ENCODE assay signal across 33 mouse cellular contexts in genomic region chr8:111681153-111681552, GRCm38 (mm10). TPM values are rescaled to one million over a fixed set of nuclear protein-coding genes. Genes with fewer than 3 reads are reported as not detected.
A peak's percentile ranks its signal among the peaks of the same experiment; 100 is the strongest.
DNase-seq lines count a peak whose midpoint lies in the region; ATAC-seq and TF ChIP-seq lines count a peak whose summit lies in the region.
"Had no signal": no experiment of that assay in that cellular context is flagged by ENCODE, and none has a peak within 500 bp of the region (broad histone marks: within the 10 kb centered on the region; RNA-seq: fewer than 3 reads in every experiment).

No protein-coding gene starts in this region.

- no peaks in the 10 kb centered on the region for H3K4me1 ChIP-seq in hindbrain, embryonic 12.5 days
- 0 out of 2 replicates have a peak, but pooled peaks cover 3% of the 10 kb centered on the region for H3K4me1 ChIP-seq in hindbrain, embryonic 10.5 days (replicated peaks)
- H3K4me1 ChIP-seq in neural tube, embryonic 11.5 days (ENCODE audit: control insufficient read depth, insufficient read depth, low read length), result no peaks in the 10 kb centered on the region
- H3K4me1 ChIP-seq in hindbrain, postnatal 0 days (ENCODE audit: insufficient read depth, low read length), result no peaks in the 10 kb centered on the region
- H3K4me1 ChIP-seq: forebrain, embryonic 13.5 days; midbrain, embryonic 12.5 days; neural tube, embryonic 12.5 days had no signal

- no peak overlapping the region for H3K27ac ChIP-seq in hindbrain, embryonic 12.5 days
- no peak overlapping the region for H3K27ac ChIP-seq in hindbrain, embryonic 10.5 days
- H3K27ac ChIP-seq in neural tube, embryonic 11.5 days (ENCODE audit: low read depth, low read length), result no peak overlapping the region
- H3K27ac ChIP-seq in hindbrain, postnatal 0 days, result no peak overlapping the region
- H3K27ac ChIP-seq: forebrain, embryonic 13.5 days; heart, embryonic 10.5 days; liver, embryonic 14.5 days; midbrain, embryonic 12.5 days; neural tube, embryonic 12.5 days had no signal

- no peaks in the 10 kb centered on the region for H3K27me3 ChIP-seq in hindbrain, embryonic 12.5 days
- H3K27me3 ChIP-seq in hindbrain, embryonic 10.5 days (ENCODE audit: insufficient read depth, poor library complexity, severe bottlenecking), result no peaks in the 10 kb centered on the region
- H3K27me3 ChIP-seq in neural tube, embryonic 11.5 days (ENCODE audit: control insufficient read depth, insufficient read depth, low read length), result no peaks in the 10 kb centered on the region
- no peaks in the 10 kb centered on the region for H3K27me3 ChIP-seq in hindbrain, postnatal 0 days (ENCODE audit: insufficient read depth, low read length)
- H3K27me3 ChIP-seq: forebrain, embryonic 13.5 days; midbrain, embryonic 12.5 days; neural tube, embryonic 12.5 days had no signal

- no peak overlapping the region for H3K9ac ChIP-seq in hindbrain, embryonic 12.5 days
- H3K9ac ChIP-seq in neural tube, embryonic 11.5 days (ENCODE audit: low read length), result no peak overlapping the region
- H3K9ac ChIP-seq in hindbrain, postnatal 0 days (replicated peaks; ENCODE audit: low read length), result no peak overlapping the region
- H3K9ac ChIP-seq: forebrain, embryonic 13.5 days; liver, embryonic 14.5 days; midbrain, embryonic 12.5 days; neural tube, embryonic 12.5 days had no signal

- H3K4me2 ChIP-seq in hindbrain, embryonic 12.5 days (replicated peaks), result no peak overlapping the region
- H3K4me2 ChIP-seq in neural tube, embryonic 11.5 days (ENCODE audit: low read depth), result no peak overlapping the region
- no peak overlapping the region for H3K4me2 ChIP-seq in hindbrain, postnatal 0 days (ENCODE audit: low read depth, low read length)
- H3K4me2 ChIP-seq: forebrain, embryonic 13.5 days; midbrain, embryonic 12.5 days had no signal

- no peak for DNase-seq in hindbrain, embryonic 10.5 days (ENCODE audit: low spot score)
- DNase-seq in neural tube, embryonic 11.5 days (ENCODE audit: low spot score), result peak; percentile 15
- DNase-seq in neural tube, embryonic 10.5 days (ENCODE audit: extremely low spot score, low spot score), result no peak
- peak; percentile 64 for DNase-seq in hindbrain, postnatal 0 days (ENCODE audit: low spot score)
- no peak for DNase-seq in adrenal gland, postnatal 10 days
- DNase-seq: adrenal gland, postnatal 25 days; cerebellum, adult 8-10 months; cerebellum, postnatal 36 days; gastrocnemius, postnatal 25 days; heart, adult 11 months; heart, postnatal 36 days; kidney, postnatal 25 days; liver; lung, adult 2 months; right cerebral cortex, postnatal 4 days; thymus, adult 2 months; thymus, postnatal 36 days had no signal

- H3K36me3 ChIP-seq in hindbrain, embryonic 12.5 days, result no peaks in the 10 kb centered on the region
- H3K36me3 ChIP-seq in hindbrain, embryonic 10.5 days, result no peaks in the 10 kb centered on the region
- no peaks in the 10 kb centered on the region for H3K36me3 ChIP-seq in neural tube, embryonic 11.5 days (ENCODE audit: control insufficient read depth, insufficient read depth, low read length)
- no peaks in the 10 kb centered on the region for H3K36me3 ChIP-seq in hindbrain, postnatal 0 days (ENCODE audit: insufficient read depth, low read length)
- H3K36me3 ChIP-seq: heart, embryonic 10.5 days; midbrain, embryonic 12.5 days; neural tube, embryonic 12.5 days had no signal

- 64% methylated on average over 11 of the region's 11 CpGs for WGBS in hindbrain, embryonic 12.5 days
- 76% methylated on average over 11 of the region's 11 CpGs for WGBS in hindbrain, embryonic 10.5 days
- 79% methylated on average over 11 of the region's 11 CpGs for WGBS in neural tube, embryonic 11.5 days
- WGBS in hindbrain, postnatal 0 days, result 46% methylated on average over 11 of the region's 11 CpGs

- peak; percentile 35; the same call in 1 of the 2 replicates for ATAC-seq in hindbrain, embryonic 12.5 days (ENCODE audit: low FRiP score)
- ATAC-seq in neural tube, embryonic 11.5 days (ENCODE audit: insufficient read depth, low FRiP score, low TSS enrichment), result no peak
- 0 out of 2 replicates have a peak, but pooled peaks have one; percentile 31 for ATAC-seq in hindbrain, postnatal 0 days
- ATAC-seq in monocyte, adult 5-6 weeks (replicated peaks; ENCODE audit: insufficient number of reproducible peaks, low FRiP score, low TSS enrichment, poor library complexity, severe bottlenecking), result no peak
- ATAC-seq: forebrain, embryonic 13.5 days; intestine, postnatal 0 days had no signal

- H3K4me3 ChIP-seq in hindbrain, embryonic 12.5 days, result no peak overlapping the region
- H3K4me3 ChIP-seq in hindbrain, embryonic 10.5 days, result no peak overlapping the region
- H3K4me3 ChIP-seq in neural tube, embryonic 11.5 days (ENCODE audit: low read depth, low read length), result no peak overlapping the region
- H3K4me3 ChIP-seq in hindbrain, postnatal 0 days (ENCODE audit: low read length), result no peak overlapping the region
- H3K4me3 ChIP-seq: forebrain, embryonic 13.5 days; midbrain, embryonic 12.5 days; neural tube, embryonic 12.5 days had no signal

- TF ChIP-seq CTCF in hindbrain, postnatal 0 days (IDR thresholded peaks at IDR 0.05; ENCODE audit: low read depth), result no peak

- peaks cover 5% of the 10 kb centered on the region for H3K9me3 ChIP-seq in hindbrain, embryonic 12.5 days (replicated peaks)
- peaks cover 9% of the 10 kb centered on the region for H3K9me3 ChIP-seq in hindbrain, embryonic 10.5 days
- no peaks in the 10 kb centered on the region for H3K9me3 ChIP-seq in neural tube, embryonic 11.5 days (ENCODE audit: control insufficient read depth, low read length)
- no peaks in the 10 kb centered on the region for H3K9me3 ChIP-seq in hindbrain, postnatal 0 days (ENCODE audit: low read length)
- H3K9me3 ChIP-seq: midbrain, embryonic 12.5 days had no signal

RNA-seq across cellular contexts. Expression of gene Ctrb1, which starts 9.7 kb away (rescaled TPM):
- polyA plus RNA-seq in hindbrain, embryonic 12.5 days (2016; fragmentation: Nextera tagmentation; extraction: Ambion mirVana), result not detected in 2 replicates
- polyA plus RNA-seq in hindbrain, embryonic 10.5 days (2016; fragmentation: Nextera tagmentation; extraction: Ambion mirVana), result not detected in 2 replicates
- polyA plus RNA-seq in neural tube, embryonic 11.5 days (2014; fragmentation: Nextera tagmentation; extraction: Ambion mirVana), result not detected in 2 replicates
- total RNA-seq in hindbrain, postnatal 0 days (2014; rRNA removed), result not detected in 2 replicates
- not detected in 2 replicates for polyA plus RNA-seq in hindbrain, postnatal 0 days (2015; fragmentation: Nextera tagmentation; extraction: Ambion mirVana)
- total RNA-seq in adrenal gland, postnatal 10 days (2021), result under 1 TPM in 1 of 2 experiments, not detected in 1; 0.42 TPM
- not detected in 3 replicates for total RNA-seq in monocyte, adult 5-6 weeks (2017)
- total RNA-seq: adrenal gland, postnatal 25 days; gastrocnemius, postnatal 25 days; heart, postnatal 36 days; layer of hippocampus, adult 18-20 months; layer of hippocampus, postnatal 10 days; left cerebral cortex, adult 18-20 months; left cerebral cortex, postnatal 14 days; megakaryocyte progenitor cell, adult 5-6 weeks had no signal
- polyA plus RNA-seq: embryonic facial prominence, embryonic 11.5 days; heart, embryonic 10.5 days; kidney, embryonic 14.5 days; limb, embryonic 11.5 days; midbrain, embryonic 12.5 days; neural tube, embryonic 12.5 days had no signal

RNA-seq across cellular contexts. Expression of gene Zfp1, which starts 38.0 kb away (rescaled TPM):
- polyA plus RNA-seq in hindbrain, embryonic 12.5 days (2016; fragmentation: Nextera tagmentation; extraction: Ambion mirVana), result 24.8 and 26.2 TPM in 2 replicates
- 20.2 and 23.8 TPM in 2 replicates for polyA plus RNA-seq in hindbrain, embryonic 10.5 days (2016; fragmentation: Nextera tagmentation; extraction: Ambion mirVana)
- 22.3 and 22.7 TPM in 2 replicates for polyA plus RNA-seq in neural tube, embryonic 11.5 days (2014; fragmentation: Nextera tagmentation; extraction: Ambion mirVana)
- total RNA-seq in hindbrain, postnatal 0 days (2014; rRNA removed), result 15.0 and 15.5 TPM in 2 replicates
- 21.0 and 21.2 TPM in 2 replicates for polyA plus RNA-seq in hindbrain, postnatal 0 days (2015; fragmentation: Nextera tagmentation; extraction: Ambion mirVana)
- 10 to 100 TPM in 1 of 2 experiments, 1 to 10 TPM in 1; 9.0 to 12.1 TPM for total RNA-seq in adrenal gland, postnatal 10 days (2021)
- total RNA-seq in monocyte, adult 5-6 weeks (2017), result 7.6 to 11.8 TPM (median 9.6 TPM) in 3 replicates

RNA-seq across cellular contexts. Expression of gene Ldhd, which starts 51.0 kb away (rescaled TPM):
- 0.29 and 0.50 TPM in 2 replicates for polyA plus RNA-seq in hindbrain, embryonic 12.5 days (2016; fragmentation: Nextera tagmentation; extraction: Ambion mirVana)
- 0.24 and 0.26 TPM in 2 replicates for polyA plus RNA-seq in hindbrain, embryonic 10.5 days (2016; fragmentation: Nextera tagmentation; extraction: Ambion mirVana)
- 0.15 and 0.21 TPM in 2 replicates for polyA plus RNA-seq in neural tube, embryonic 11.5 days (2014; fragmentation: Nextera tagmentation; extraction: Ambion mirVana)
- total RNA-seq in hindbrain, postnatal 0 days (2014; rRNA removed), result 2.9 and 3.6 TPM in 2 replicates
- 2.2 and 2.8 TPM in 2 replicates for polyA plus RNA-seq in hindbrain, postnatal 0 days (2015; fragmentation: Nextera tagmentation; extraction: Ambion mirVana)
- 10 to 100 TPM; 20.4 to 23.4 TPM for total RNA-seq in adrenal gland, postnatal 10 days (2021)
- not detected in 3 replicates for total RNA-seq in monocyte, adult 5-6 weeks (2017)
- polyA plus RNA-seq: embryonic facial prominence, embryonic 11.5 days had no signal

Comparison
In these comparisons a context has a peak if more than half of its experiments do, and no peak if none do; other contexts are left out.
1. DNase-seq: peak in neural tube, embryonic 11.5 days (single experiment) and hindbrain, postnatal 0 days (single experiment); none in hindbrain, embryonic 10.5 days (single experiment), neural tube, embryonic 10.5 days (single experiment) and adrenal gland, postnatal 10 days (single experiment).
2. ATAC-seq: peak in hindbrain, embryonic 12.5 days (single experiment) and hindbrain, postnatal 0 days (single experiment); none in neural tube, embryonic 11.5 days (single experiment) and monocyte, adult 5-6 weeks (single experiment).